Mouse (Mus musculus): ENCODE measurements at regions not wholly inside any gene's neighbourhood (a gene's known extent, or its start where the extent isn't known, plus 50 kb on each side); places are given as distances from the start of the nearest gene placed in this dataset.

- Histone ChIP-seq H3K4me3 (no peak overlapping the region), H3K36me3 (no peaks in the 10 kb centered on the region)
Measured at GRCm38 (mm10) chr8:8772424-8772823, 82.1 kb upstream of the Arglu1 start.

DNA sequence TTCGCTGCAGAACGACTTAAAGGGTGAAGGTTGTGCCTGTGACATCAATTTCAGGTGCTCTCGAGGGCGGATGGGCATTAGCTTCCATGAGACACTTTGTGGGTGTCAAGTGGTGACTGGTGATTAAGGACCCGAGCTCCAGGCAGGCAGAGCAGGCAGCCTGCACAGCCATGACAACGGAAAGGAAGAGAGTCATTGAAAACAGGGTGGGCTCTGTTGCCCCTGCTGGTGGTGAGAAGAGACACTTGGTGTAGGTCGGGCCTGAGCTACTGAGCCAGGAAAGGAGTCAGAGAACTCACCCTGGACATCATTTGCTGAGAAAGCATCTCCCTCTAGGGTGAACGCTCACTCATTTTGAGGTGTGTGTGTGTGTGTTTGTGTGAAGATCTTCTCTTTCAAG lies 80.1 kb upstream of the Arglu1 start:
- ATAC-seq (ENCODE audit: low FRiP score, low read depth) = no peak
- Histone ChIP-seq H3K27ac (no peak overlapping the region), H3K36me3 (no peaks in the 10 kb centered on the region), H3K27me3 (0 out of 2 replicates have a peak, but pooled peaks cover 6% of the 10 kb centered on the region), H3K4me2 (replicated peaks) (no peak overlapping the region), H3K4me1 (peaks cover 33% of the 10 kb centered on the region), H3K9ac (no peak overlapping the region), H3K4me3 (no peak overlapping the region), H3K9me3 (no peaks in the 10 kb centered on the region)
- 73% methylated on average over 8 of the region's 8 CpGs for WGBS

More at GRCm38 (mm10) chr8:8772424-8772823, 82.1 kb upstream of the Arglu1 start:
- H3K27ac ChIP-seq = no peak overlapping the region
- H3K4me2 ChIP-seq (replicated peaks) = no peak overlapping the region
- peaks cover 33% of the 10 kb centered on the region for H3K4me1 ChIP-seq
- 0 out of 2 replicates have a peak, but pooled peaks cover 6% of the 10 kb centered on the region for H3K27me3 ChIP-seq
- ATAC-seq (ENCODE audit: low FRiP score, low read depth) = no peak
- H3K9me3 ChIP-seq = no peaks in the 10 kb centered on the region
- no peak overlapping the region for H3K9ac ChIP-seq
- WGBS = 61% methylated on average over 5 of the region's 5 CpGs

DNA sequence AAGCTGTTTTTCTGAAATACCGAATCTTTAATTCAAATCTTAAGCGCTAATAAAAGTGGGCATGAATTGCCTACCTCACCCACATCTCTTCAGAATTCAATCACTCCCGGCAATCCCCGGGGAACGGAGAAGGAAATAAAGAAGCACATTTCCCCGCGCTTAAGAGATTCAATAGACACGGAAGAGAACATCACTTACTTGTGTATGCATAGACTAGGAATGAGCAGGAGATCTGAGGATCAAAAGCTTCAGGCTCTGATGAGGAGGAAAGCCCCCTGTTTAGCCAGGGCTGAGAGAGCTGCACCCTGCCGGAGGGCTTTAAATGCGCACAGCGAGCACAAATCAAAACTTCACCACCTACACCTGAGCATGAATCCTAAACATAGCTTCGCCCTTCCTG lies 72.0 kb upstream of the Arglu1 start:
- WGBS = 85% methylated on average over 12 of the region's 12 CpGs
- no peaks in the 10 kb centered on the region for H3K36me3 ChIP-seq
- 0 out of 2 replicates have a peak, but pooled peaks cover 3% of the 10 kb centered on the region for H3K4me1 ChIP-seq
- no peaks in the 10 kb centered on the region for H3K9me3 ChIP-seq
- H3K4me2 ChIP-seq (replicated peaks) = no peak overlapping the region
- H3K27ac ChIP-seq = no peak overlapping the region
- no peak overlapping the region for H3K4me3 ChIP-seq
- H3K27me3 ChIP-seq = no peaks in the 10 kb centered on the region
- no peak for ATAC-seq (ENCODE audit: low FRiP score, low read depth)
- H3K9ac ChIP-seq = no peak overlapping the region

- WGBS = 79% methylated on average over 8 of the region's 8 CpGs
- Histone ChIP-seq H3K4me3 (no peak overlapping the region), H3K4me2 (replicated peaks) (no peak overlapping the region), H3K9ac (no peak overlapping the region), H3K4me1 (0 out of 2 replicates have a peak, but pooled peaks cover 3% of the 10 kb centered on the region), H3K36me3 (no peaks in the 10 kb centered on the region), H3K9me3 (no peaks in the 10 kb centered on the region), H3K27me3 (no peaks in the 10 kb centered on the region), H3K27ac (no peak overlapping the region)
- ATAC-seq (ENCODE audit: low FRiP score, low read depth) = no peak
Measured at GRCm38 (mm10) chr8:8758283-8758682, 68.0 kb upstream of the Arglu1 start.

- H3K27me3 ChIP-seq = no peaks in the 10 kb centered on the region
- 89% methylated on average over 15 of the region's 15 CpGs for WGBS
Measured at GRCm38 (mm10) chr8:8751208-8751607, 60.9 kb upstream of the Arglu1 start.

DNA sequence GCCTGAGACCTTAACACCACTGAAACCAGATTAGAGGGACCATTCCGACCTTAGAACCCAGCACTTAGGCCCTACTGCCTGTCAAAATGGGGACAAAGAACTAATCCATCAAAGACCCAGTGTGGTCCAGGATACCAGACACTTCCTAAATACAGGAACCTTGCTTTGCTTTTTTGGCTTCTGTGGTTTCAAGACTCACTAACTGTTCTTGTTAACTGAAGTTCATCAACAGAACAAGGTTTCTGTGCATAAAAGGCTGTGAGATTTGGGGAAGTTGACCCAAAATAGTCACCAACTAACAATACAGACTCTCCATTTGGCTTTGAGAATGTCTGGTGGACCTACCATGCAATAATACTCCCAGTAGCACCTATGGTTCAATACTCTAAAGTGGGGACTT lies 56.4 kb upstream of the Arglu1 start:
- H3K9me3 ChIP-seq = no peaks in the 10 kb centered on the region
- H3K27me3 ChIP-seq = no peaks in the 10 kb centered on the region
- WGBS = 79% methylated on average over 1 of the region's 1 CpGs
- H3K27ac ChIP-seq = no peak overlapping the region
- H3K9ac ChIP-seq = no peak overlapping the region
- no peak overlapping the region for H3K4me3 ChIP-seq
- H3K4me2 ChIP-seq (replicated peaks) = no peak overlapping the region
- H3K4me1 ChIP-seq = no peaks in the 10 kb centered on the region; the same call in 1 of the 2 replicates
- no peak for ATAC-seq (ENCODE audit: low FRiP score, low read depth)
- H3K36me3 ChIP-seq = no peaks in the 10 kb centered on the region

More at GRCm38 (mm10) chr8:8751208-8751607, 60.9 kb upstream of the Arglu1 start:
- H3K27ac ChIP-seq = no peak overlapping the region
- no peak overlapping the region for H3K4me2 ChIP-seq (replicated peaks)
- H3K4me3 ChIP-seq = no peak overlapping the region
- no peak overlapping the region for H3K9ac ChIP-seq
- ATAC-seq (ENCODE audit: low FRiP score, low read depth) = no peak
- no peaks in the 10 kb centered on the region for H3K9me3 ChIP-seq
- no peaks in the 10 kb centered on the region; the same call in 1 of the 2 replicates for H3K4me1 ChIP-seq
- H3K36me3 ChIP-seq = no peaks in the 10 kb centered on the region

DNA sequence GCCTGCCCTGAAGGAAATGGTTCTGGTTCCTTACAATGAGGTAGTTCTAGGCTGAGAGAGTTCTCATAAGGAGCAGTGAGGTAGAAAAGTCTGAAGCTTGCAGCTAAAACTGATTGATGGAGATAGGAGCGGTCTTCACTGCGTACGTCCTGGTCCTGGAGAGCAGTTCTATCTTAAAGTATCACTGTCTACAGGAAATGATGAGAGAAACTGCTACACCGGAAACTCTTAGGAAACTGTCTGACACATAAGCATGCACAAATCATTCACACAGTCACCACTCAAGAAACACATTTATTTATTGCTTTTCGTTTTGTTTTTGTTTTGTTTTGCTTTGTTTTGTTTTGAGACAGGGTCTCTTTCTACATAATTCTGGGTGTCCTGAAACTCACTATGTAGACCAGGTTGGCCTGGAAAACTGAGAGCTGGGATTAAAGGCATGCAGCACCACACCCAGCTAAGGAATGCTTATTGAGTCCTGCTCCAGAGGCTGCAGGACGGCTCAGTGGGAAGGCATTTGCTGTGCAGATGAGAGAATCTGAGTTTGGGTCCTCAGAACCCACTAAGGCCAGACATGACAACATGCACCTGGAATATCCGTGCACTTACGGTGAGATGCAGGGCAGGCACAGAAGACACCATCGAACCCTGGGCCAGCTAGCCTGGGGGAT lies 55.4 kb upstream of the Arglu1 start:
- H3K27ac ChIP-seq = no peak overlapping the region
- H3K4me3 ChIP-seq = no peak overlapping the region
- H3K9me3 ChIP-seq = no peaks in the 10 kb centered on the region
- H3K4me2 ChIP-seq (replicated peaks) = no peak overlapping the region
- H3K4me1 ChIP-seq = no peaks in the 10 kb centered on the region; the same call in 1 of the 2 replicates
- H3K27me3 ChIP-seq = no peaks in the 10 kb centered on the region
- H3K9ac ChIP-seq = no peak overlapping the region
- 81% methylated on average over 9 of the region's 9 CpGs for WGBS
- H3K36me3 ChIP-seq = no peaks in the 10 kb centered on the region
- no peak for ATAC-seq (ENCODE audit: low FRiP score, low read depth)

All from limb, embryonic 13.5 days (tissue).